Mouse (Mus musculus) ovary, postnatal 10 days (tissue): ENCODE results near the gene Tldc1.

ENCODE experiments used
- DNase-seq: peaks from one replicate; pipeline ENCODE4 v3.0.0; 2022; ENCODE audit warnings: low spot score

Tldc1 gene

DNA sequence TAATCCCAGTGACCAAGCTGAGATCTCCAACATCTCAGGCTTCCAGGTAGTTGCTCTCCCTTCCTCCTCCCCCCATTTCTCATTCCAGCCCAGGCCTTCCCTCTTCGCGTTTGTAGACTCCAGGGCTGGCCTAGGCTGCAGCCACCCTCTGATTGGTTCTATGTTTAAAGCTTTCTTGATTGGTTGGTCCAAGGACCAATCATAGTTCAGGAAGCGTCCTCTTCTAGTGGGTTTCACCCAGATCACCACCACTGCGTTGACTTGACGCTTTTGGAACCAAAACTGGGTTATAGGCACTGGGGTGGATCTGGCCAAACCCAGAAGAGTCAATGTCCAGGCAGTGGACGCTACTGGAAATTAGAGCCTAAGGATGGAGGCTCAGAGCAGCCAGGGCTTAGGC, 55.9 kb downstream of the Tldc1 start:
- no peak for DNase-seq

DNA sequence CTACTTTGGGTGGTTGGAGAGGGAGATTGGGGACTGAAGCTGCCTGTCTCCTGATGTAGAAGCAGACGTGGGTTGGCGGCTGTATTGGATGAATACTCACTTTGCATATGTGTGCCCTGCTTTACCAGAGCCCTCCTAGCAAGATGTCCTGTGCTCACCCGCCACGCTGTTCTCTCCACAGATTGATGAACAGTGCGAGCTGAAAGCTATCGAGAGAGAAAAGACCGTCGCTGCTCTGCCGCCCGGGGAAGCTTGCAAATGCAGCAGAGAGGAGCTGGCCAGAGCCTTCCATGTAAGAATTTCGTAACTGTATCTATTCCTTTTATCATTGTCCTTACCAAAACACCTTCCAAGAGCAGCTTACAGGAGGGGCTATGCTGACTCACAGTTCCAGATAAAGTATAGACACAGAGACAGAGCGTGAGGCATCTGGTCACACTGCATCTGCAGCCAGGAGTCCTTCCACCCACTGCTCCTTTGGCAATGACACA, 59.2 kb downstream of the Tldc1 start:
- DNase-seq = no peak

DNA sequence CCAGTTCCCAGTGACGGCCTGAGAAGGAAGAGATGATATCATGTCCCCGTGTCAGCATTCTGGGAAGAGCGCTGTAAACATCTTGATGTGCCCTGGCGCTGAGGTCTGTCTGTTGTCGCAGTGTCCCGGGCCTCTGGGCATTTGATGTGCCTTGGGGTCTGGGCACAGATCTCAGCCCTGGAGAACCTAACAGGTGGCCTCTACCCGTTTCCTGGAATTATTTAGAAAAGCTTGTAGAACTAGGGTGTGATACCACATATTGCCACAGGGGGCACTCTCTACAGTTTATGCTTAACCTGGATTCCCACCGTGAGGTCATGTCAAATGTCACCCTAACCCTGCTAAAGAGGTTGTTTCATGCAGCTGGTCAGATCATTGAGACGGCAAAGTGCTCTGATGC, 60.5 kb downstream of the Tldc1 start:
- no peak for DNase-seq

GRCm38 (mm10) chr8:119716730-119717299, 61.4 kb downstream of the Tldc1 start:
- DNase-seq = no peak

GRCm38 (mm10) chr8:119715221-119715620, 63.0 kb downstream of the Tldc1 start:
- DNase-seq = no peak

- no peak for DNase-seq
These were observed 64.8 kb downstream of the Tldc1 start for GRCm38 (mm10) chr8:119713421-119713820.

DNA sequence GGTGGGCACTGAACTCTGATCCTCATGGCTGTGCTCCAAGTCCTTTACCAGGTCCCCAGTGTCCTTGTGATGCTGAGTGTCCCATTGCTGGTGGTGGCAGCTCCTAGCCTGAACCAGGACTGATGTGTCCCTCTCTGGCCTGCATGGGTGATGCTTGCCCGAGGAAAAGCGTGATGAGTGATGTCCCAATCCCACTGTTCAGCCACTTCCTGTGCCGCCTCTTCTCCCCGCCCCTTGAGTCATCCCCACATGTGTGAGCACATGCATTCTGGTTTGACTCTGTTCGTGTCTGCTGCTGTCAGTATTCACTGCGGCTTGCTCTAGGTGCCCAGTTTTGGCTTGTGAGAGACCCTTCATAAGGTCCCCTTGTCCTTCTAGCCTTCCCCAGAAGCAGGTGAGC, 66.0 kb downstream of the Tldc1 start:
- no peak for DNase-seq
